Mouse (Mus musculus) intestine, embryonic 14.5 days (tissue): ENCODE results near the gene Bckdhb. TPM values are rescaled to one million over a fixed set of nuclear protein-coding genes. Genes with fewer than 3 reads are reported as not detected.

Experiments
- ATAC-seq: fragments of 200-750 bp; cut with Nextera tagmentation; replicated peaks from 2 replicates; pipeline ENCODE4 v1.8.0; 2017; ENCODE audit warnings: low read depth, moderate number of reproducible peaks, moderate TSS enrichment, moderate library complexity; ENCODE audit not compliant: low FRiP score, low TSS enrichment
- DNase-seq: peaks from one replicate; pipeline ENCODE4 v3.0.0-alpha.2; 2018; ENCODE audit warnings: low spot score
- H3K27ac ChIP-seq: fragments of 300-500 bp; sonication (generic); 2 replicates; pipeline ENCODE4 v1.5.1; 2014; ENCODE audit warnings: low read depth, mild to moderate bottlenecking, control low read depth
- H3K27me3 ChIP-seq: fragments of 300-500 bp; sonication (generic); replicated peaks from 2 replicates; pipeline ENCODE4 v1.6.1; 2014; ENCODE audit warnings: low read length, control low read depth; ENCODE audit not compliant: control insufficient read depth, insufficient read depth
- H3K36me3 ChIP-seq: fragments of 300-500 bp; sonication (generic); 2 replicates; pipeline ENCODE4 v1.6.1; 2014; ENCODE audit warnings: low read length, control low read depth; ENCODE audit not compliant: control insufficient read depth, insufficient read depth
- H3K4me1 ChIP-seq: fragments of 300-500 bp; sonication (generic); replicated peaks from 2 replicates; pipeline ENCODE4 v1.6.1; 2014; ENCODE audit warnings: low read length, control low read depth, mixed read lengths; ENCODE audit not compliant: control insufficient read depth, insufficient read depth
- H3K4me2 ChIP-seq: fragments of 300-500 bp; sonication (generic); 2 replicates; pipeline ENCODE4 v1.6.1; 2014; ENCODE audit warnings: low read length
- H3K4me3 ChIP-seq: fragments of 300-500 bp; sonication (generic); 2 replicates; pipeline ENCODE4 v1.5.1; 2014; ENCODE audit warnings: low read depth, low read length, control low read depth, mixed read lengths
- H3K9ac ChIP-seq: fragments of 300-500 bp; sonication (generic); 2 replicates; pipeline ENCODE4 v1.6.1; 2014; ENCODE audit warnings: mild to moderate bottlenecking, low read length
- H3K9me3 ChIP-seq: fragments of 300-500 bp; sonication (generic); 2 replicates; pipeline ENCODE4 v1.6.1; 2016; ENCODE audit warnings: low read length, control low read depth; ENCODE audit not compliant: control insufficient read depth
- whole genome bisulfite sequencing: fragments of 180-500 bp; shearing (Covaris S2); extraction: QIAGEN DNeasy Blood & Tissue Kit; methylation state at CpG from one replicate; pipeline ENCODE4 v1.1.7; 2014; 5-methylcytosine and 5-hydroxymethylcytosine counted together
- polyA plus RNA-seq: library from polyadenylated mRNA; unstranded; fragments of >200 nt; fragmentation: Nextera tagmentation; extraction: Ambion mirVana; gene quantifications from 2 replicates; pipeline ENCODE4 v1.2.1, GENCODE M21; 2014

Bckdhb gene
- polyA plus RNA-seq, result 35.8 and 40.7 TPM in 2 replicates

DNA sequence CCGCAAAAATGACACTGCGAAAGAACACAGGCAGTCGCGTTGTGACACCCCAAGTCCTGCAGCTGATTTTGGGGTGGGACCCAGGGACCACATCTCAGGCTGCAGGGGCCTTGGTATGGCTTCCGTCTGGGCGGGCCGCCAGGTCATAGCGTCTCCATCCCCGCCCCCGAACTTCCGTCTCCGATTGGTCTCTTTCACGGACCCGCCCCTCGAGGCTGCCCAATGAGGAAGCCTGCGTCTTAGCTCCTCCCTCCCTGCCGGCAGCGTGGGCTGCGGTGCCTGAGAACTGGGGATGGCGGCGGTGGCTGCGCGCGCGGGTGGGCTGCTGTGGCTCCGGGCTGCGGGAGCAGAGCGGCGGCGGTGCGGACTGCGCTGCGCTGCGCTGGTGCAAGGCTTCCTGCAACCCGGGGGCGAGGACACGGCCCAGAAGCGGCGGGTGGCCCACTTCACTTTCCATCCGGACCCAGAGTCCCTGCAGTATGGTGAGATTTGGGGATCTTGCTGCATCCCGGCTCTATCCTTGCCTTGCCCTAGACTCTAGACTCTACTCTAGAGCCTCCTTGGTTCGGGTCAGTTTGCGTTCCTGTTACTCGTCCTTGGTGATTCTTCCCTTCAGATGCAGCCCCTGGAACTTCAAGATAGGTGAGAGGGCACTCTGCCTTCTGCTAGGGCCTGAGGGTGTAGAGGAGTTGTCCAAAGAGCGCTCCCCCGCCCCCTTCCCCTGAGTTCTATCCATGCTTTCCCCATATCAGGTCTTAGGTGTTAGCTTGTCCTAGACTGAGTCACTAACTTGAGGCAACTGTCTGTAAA lies at the start of gene Bckdhb:
TSS of gene Bckdhb (plus strand) at position 268 of the 810 bp plus-strand sequence.
- H3K9ac ChIP-seq, result peak within 1 kb of the TSS; percentile 58
- under 1% methylated on average over 46 of the region's 46 CpGs for WGBS
- no peak within 1 kb of the TSS for H3K27ac ChIP-seq

DNA sequence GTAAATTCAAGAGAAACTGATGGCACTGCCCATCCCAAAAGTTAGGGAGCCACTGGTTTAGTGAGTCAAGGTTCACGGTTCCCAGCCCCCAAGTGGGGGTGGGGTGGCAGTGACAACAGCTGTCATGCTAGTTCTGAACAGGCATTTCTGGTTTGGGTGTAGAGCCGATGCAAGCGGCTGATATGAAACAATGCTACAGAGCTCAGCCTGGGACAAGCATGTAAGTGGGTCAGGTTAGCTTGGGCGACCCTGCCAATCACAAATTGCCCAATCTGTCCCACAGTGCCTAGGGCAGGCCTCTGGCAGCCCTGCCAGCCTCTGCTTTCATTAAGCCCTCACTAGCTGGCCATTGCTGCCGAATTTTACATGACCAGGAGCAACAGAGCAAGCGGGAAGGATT lies 42.8 kb upstream of the Bckdhb start:
- Histone ChIP-seq H3K9ac (no peak overlapping the region), H3K4me2 (no peak overlapping the region), H3K27me3 (no peaks in the 10 kb centered on the region), H3K4me1 (no peaks in the 10 kb centered on the region), H3K4me3 (no peak overlapping the region), H3K27ac (no peak overlapping the region), H3K36me3 (no peaks in the 10 kb centered on the region), H3K9me3 (no peaks in the 10 kb centered on the region)
- DNase-seq (no peak), ATAC-seq (no peak)
- WGBS, result 91% methylated on average over 6 of the region's 6 CpGs

More for the DNA sequence above, at the start of gene Bckdhb:
- H3K4me1 ChIP-seq, result 0 out of 2 replicates have a peak, but pooled peaks cover 4% of the 10 kb centered on the region
- H3K36me3 ChIP-seq, result no peaks in the 10 kb centered on the region
- H3K27me3 ChIP-seq, result no peaks in the 10 kb centered on the region
- peak within 1 kb of the TSS; percentile 56 for H3K4me3 ChIP-seq
- peak within 1 kb of the TSS; percentile 55 for H3K4me2 ChIP-seq
- ATAC-seq (peak; percentile 99), DNase-seq (peak; percentile 95)
- H3K9me3 ChIP-seq, result no peaks in the 10 kb centered on the region

- no peak overlapping the region for H3K9ac ChIP-seq
- no peak overlapping the region for H3K27ac ChIP-seq
- H3K4me3 ChIP-seq, result no peak overlapping the region
- no peak overlapping the region for H3K4me2 ChIP-seq
- ATAC-seq, result no peak
- H3K9me3 ChIP-seq, result no peaks in the 10 kb centered on the region
- DNase-seq, result no peak
- no peaks in the 10 kb centered on the region for H3K27me3 ChIP-seq
- H3K4me1 ChIP-seq, result no peaks in the 10 kb centered on the region
- no peaks in the 10 kb centered on the region for H3K36me3 ChIP-seq
Observed at GRCm38 (mm10) chr9:83886149-83886548, 38.8 kb upstream of the Bckdhb start.

DNA sequence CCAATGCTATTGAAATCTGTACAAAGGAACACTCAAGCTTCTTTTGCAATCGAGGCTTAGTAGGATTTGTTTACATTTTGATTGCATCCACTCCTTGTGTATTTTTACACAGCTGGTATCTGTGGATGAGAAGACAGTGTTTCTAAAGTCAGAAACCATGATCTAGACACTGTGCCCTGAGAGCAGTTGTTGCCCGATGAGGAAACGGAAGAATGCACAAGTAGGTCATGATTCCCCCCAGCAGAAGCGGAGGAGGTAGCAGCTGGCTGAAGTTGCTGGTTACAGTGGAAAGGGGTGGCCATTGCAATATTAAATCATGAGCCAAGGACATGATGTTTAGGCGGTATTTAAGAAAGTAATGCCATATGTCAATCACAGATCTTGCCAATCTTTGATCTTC lies 36.7 kb upstream of the Bckdhb start:
- no peak overlapping the region for H3K9ac ChIP-seq
- H3K9me3 ChIP-seq, result no peaks in the 10 kb centered on the region
- ATAC-seq (no peak), DNase-seq (no peak)
- WGBS, result 80% methylated on average over 5 of the region's 5 CpGs
- H3K27me3 ChIP-seq, result no peaks in the 10 kb centered on the region
- H3K4me3 ChIP-seq, result no peak overlapping the region
- no peaks in the 10 kb centered on the region for H3K4me1 ChIP-seq
- H3K27ac ChIP-seq, result no peak overlapping the region
- H3K36me3 ChIP-seq, result no peaks in the 10 kb centered on the region
- no peak overlapping the region for H3K4me2 ChIP-seq

DNA sequence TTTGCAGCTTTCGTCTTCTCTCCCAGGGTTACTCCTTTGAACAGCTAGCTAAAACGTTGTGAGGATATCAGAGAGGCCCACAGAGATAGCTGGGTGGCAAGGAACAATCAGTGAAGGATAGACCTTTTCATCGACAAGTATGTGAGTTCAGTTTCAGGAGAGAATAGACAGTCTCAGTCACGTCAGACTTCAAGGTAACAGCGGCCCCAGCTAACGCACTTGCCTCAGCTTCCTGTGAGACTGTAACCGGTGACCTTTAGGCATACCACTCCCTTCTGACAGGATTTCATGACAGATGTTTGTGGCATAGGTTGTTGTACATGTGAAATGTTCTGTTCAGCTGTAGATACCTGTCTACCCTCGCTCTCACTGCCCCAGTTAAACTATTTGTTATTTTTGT lies 31.9 kb upstream of the Bckdhb start:
- Histone ChIP-seq H3K9me3 (no peaks in the 10 kb centered on the region), H3K27ac (no peak overlapping the region), H3K4me2 (no peak overlapping the region), H3K4me1 (no peaks in the 10 kb centered on the region), H3K36me3 (no peaks in the 10 kb centered on the region), H3K4me3 (no peak overlapping the region), H3K9ac (no peak overlapping the region), H3K27me3 (no peaks in the 10 kb centered on the region)
- ATAC-seq (no peak), DNase-seq (no peak)
- 70% methylated on average over 8 of the region's 8 CpGs for WGBS

DNA sequence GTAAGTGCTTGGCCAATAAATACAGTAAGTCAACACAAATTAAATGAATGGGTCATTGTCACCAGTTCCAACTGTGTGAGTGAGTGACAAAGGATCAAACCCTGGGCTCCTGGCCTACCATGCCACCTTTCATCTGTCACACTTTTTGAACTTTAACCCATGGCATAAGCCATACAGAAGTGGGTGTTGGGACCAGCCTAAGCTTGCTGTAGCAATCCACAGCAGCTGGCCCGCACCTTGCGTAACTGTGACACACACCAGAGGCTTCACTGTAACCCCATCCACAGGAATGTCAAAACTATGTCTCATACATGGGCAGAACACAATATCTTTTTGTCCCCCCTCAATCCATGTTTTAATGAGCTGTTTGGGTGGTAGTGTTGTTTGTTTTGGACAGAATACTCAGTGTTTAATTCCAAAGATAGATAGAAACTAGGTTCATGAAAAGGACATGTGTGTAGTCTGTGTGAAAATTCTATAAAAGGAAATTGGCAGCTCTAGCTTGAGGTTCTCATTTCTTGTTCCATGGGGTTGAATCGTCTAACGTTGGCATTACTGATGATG lies 31.1 kb upstream of the Bckdhb start:
- Histone ChIP-seq H3K4me3 (no peak overlapping the region), H3K4me2 (no peak overlapping the region), H3K4me1 (no peaks in the 10 kb centered on the region), H3K27ac (no peak overlapping the region), H3K27me3 (no peaks in the 10 kb centered on the region), H3K36me3 (no peaks in the 10 kb centered on the region), H3K9ac (no peak overlapping the region), H3K9me3 (no peaks in the 10 kb centered on the region)
- DNase-seq (no peak), ATAC-seq (no peak)
- 83% methylated on average over 4 of the region's 4 CpGs for WGBS

- Histone ChIP-seq H3K9me3 (no peaks in the 10 kb centered on the region), H3K9ac (no peak overlapping the region), H3K36me3 (no peaks in the 10 kb centered on the region), H3K4me2 (no peak overlapping the region), H3K4me3 (no peak overlapping the region), H3K4me1 (no peaks in the 10 kb centered on the region), H3K27ac (no peak overlapping the region), H3K27me3 (no peaks in the 10 kb centered on the region)
- 88% methylated on average over 2 of the region's 2 CpGs for WGBS
- ATAC-seq (no peak), DNase-seq (no peak)
Observed at GRCm38 (mm10) chr9:83902086-83902485, 22.9 kb upstream of the Bckdhb start.

DNA sequence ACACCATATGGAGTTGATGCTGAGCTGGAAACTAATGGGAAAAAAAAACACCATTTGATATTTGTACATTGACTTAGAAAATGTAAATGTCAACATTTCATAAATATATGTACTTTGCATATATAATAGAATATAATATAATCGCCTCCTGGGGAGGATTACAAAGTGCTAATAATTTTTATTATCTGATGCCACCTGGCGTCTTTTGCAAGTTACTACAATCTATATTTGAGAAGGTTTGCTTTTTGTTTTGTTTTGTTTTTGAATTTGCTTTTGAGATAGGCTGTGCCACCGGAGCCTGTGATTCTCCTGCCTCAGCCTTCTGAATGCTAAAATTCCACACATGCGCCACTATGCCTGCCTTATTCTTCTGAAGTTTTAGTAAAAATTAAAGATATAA lies 19.1 kb upstream of the Bckdhb start:
- Histone ChIP-seq H3K27ac (no peak overlapping the region), H3K4me2 (no peak overlapping the region), H3K27me3 (no peaks in the 10 kb centered on the region), H3K4me3 (no peak overlapping the region), H3K9ac (no peak overlapping the region), H3K4me1 (no peaks in the 10 kb centered on the region), H3K9me3 (no peaks in the 10 kb centered on the region), H3K36me3 (no peaks in the 10 kb centered on the region)
- DNase-seq, result no peak
- WGBS, result 71% methylated on average over 4 of the region's 4 CpGs
- ATAC-seq, result no peak

DNA sequence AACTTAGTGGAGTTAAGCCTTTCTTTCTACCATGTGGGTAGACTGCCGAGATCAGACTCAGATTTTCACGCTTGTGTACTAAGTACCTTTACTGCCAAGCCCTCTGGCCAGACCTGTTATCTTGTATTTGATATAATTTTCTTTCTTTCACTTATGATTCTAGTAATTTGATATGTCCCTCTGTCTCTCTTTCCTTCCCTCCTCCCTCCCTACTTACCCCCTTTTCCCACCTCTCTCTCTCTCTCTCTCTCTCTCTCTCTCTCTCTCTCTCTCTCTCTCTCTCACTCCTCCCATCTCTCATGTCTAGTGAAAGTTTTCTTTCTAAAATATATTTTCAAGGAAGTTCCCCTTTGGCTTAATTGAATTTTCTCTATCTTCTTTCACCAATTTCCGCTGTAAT lies 17.9 kb upstream of the Bckdhb start:
- no peak for ATAC-seq
- 71% methylated on average over 3 of the region's 3 CpGs for WGBS
- DNase-seq, result no peak
- no peaks in the 10 kb centered on the region for H3K4me1 ChIP-seq
- H3K4me3 ChIP-seq, result no peak overlapping the region
- no peak overlapping the region for H3K27ac ChIP-seq
- no peak overlapping the region for H3K9ac ChIP-seq
- H3K4me2 ChIP-seq, result no peak overlapping the region
- H3K9me3 ChIP-seq, result no peaks in the 10 kb centered on the region
- H3K27me3 ChIP-seq, result no peaks in the 10 kb centered on the region
- no peaks in the 10 kb centered on the region for H3K36me3 ChIP-seq
